Mouse (Mus musculus): ENCODE results near the gene Ier3.
A peak's percentile ranks its signal among the peaks of the same experiment; 100 is the strongest.

The Ier3 gene

GRCm38 (mm10) chr17:35821439-35822430, at the start of gene Ier3:
TSS of gene Ier3 (plus strand) at chr17:35821684.
- DNase-seq: peak; percentile 56 to 61

- peak; percentile 85 to 91 for DNase-seq
These were observed 44.5 kb upstream of the Ier3 start for GRCm38 (mm10) chr17:35776811-35777609.

GRCm38 (mm10) chr17:35778965-35779364, 42.5 kb upstream of the Ier3 start:
- DNase-seq: no peak

- DNase-seq: no peak
These were observed 41.8 kb upstream of the Ier3 start for GRCm38 (mm10) chr17:35779466-35780205.

GRCm38 (mm10) chr17:35780362-35780761, 41.1 kb upstream of the Ier3 start:
- DNase-seq: no peak

- no peak for DNase-seq
These were observed 39.1 kb upstream of the Ier3 start for GRCm38 (mm10) chr17:35782398-35782797.

GRCm38 (mm10) chr17:35782924-35783323, 38.6 kb upstream of the Ier3 start:
- DNase-seq: no peak

GRCm38 (mm10) chr17:35783944-35784343, 37.5 kb upstream of the Ier3 start:
- DNase-seq: no peak

GRCm38 (mm10) chr17:35785140-35785539, 36.3 kb upstream of the Ier3 start:
- DNase-seq: no peak

- no peak for DNase-seq
These were observed 34.0 kb upstream of the Ier3 start for GRCm38 (mm10) chr17:35787493-35787892.

- DNase-seq: no peak
These were observed 33.5 kb upstream of the Ier3 start for GRCm38 (mm10) chr17:35788025-35788424.

GRCm38 (mm10) chr17:35790933-35791332, 30.6 kb upstream of the Ier3 start:
- no peak for DNase-seq

- DNase-seq: no peak
These were observed 28.6 kb upstream of the Ier3 start for GRCm38 (mm10) chr17:35792837-35793236.

- no peak for DNase-seq
These were observed 26.4 kb upstream of the Ier3 start for GRCm38 (mm10) chr17:35795099-35795498.

- no peak for DNase-seq
These were observed 25.8 kb upstream of the Ier3 start for GRCm38 (mm10) chr17:35795656-35796055.

- DNase-seq: no peak
These were observed 24.6 kb upstream of the Ier3 start for GRCm38 (mm10) chr17:35796835-35797234.

- DNase-seq: no peak
These were observed 20.6 kb upstream of the Ier3 start for GRCm38 (mm10) chr17:35800905-35801304.

GRCm38 (mm10) chr17:35803020-35803419, 18.5 kb upstream of the Ier3 start:
- DNase-seq: no peak

GRCm38 (mm10) chr17:35803858-35804399, 17.6 kb upstream of the Ier3 start:
- no peak for DNase-seq

GRCm38 (mm10) chr17:35808073-35808472, 13.4 kb upstream of the Ier3 start:
- no peak for DNase-seq

GRCm38 (mm10) chr17:35809395-35809794, 12.1 kb upstream of the Ier3 start:
- DNase-seq: no peak

GRCm38 (mm10) chr17:35810900-35811648, 10.4 kb upstream of the Ier3 start:
- no peak for DNase-seq
